Mouse (Mus musculus): ENCODE measurements around the gene Itgam.
"Not testable (repeated sequence)": the region's sequence is repeated elsewhere in the genome, so short reads cannot be mapped to it uniquely, and the experiment has no call there.

Itgam gene

GRCm38 (mm10) chr7:128128741-128129720 lies 66.6 kb downstream of the Itgam start, which contains the start of gene Itgax:
Gene Itgax (plus strand): TSS chr7:128129547.
- DNase-seq (ENCODE audit: low spot score in 2 of 2) = no peak

GRCm38 (mm10) chr7:128132148-128132547 lies 69.7 kb downstream of the Itgam start:
- peak in 1 of 2 experiments; percentile 32 for DNase-seq (ENCODE audit: low spot score in 2 of 2)

GRCm38 (mm10) chr7:128133596-128133995 lies 71.2 kb downstream of the Itgam start:
- DNase-seq (ENCODE audit: low spot score in 2 of 2) = peak in 1 of 2 experiments; percentile 19

- no peak for DNase-seq (ENCODE audit: low spot score in 2 of 2)
Observed at GRCm38 (mm10) chr7:128136927-128137326, 74.5 kb downstream of the Itgam start.

GRCm38 (mm10) chr7:128139611-128140010 lies 77.2 kb downstream of the Itgam start:
- DNase-seq (ENCODE audit: low spot score in 2 of 2) = no peak

- peak in 1 of 2 experiments; percentile 25 for DNase-seq (ENCODE audit: low spot score in 2 of 2)
Observed at GRCm38 (mm10) chr7:128150970-128151369, 88.5 kb downstream of the Itgam start.

- no peak for DNase-seq (ENCODE audit: low spot score in 2 of 2)
Observed at GRCm38 (mm10) chr7:128154076-128154475, 91.6 kb downstream of the Itgam start, which contains the start of gene Itgad. Gene Itgad (plus strand): TSS chr7:128154376.

GRCm38 (mm10) chr7:128154924-128155323 lies 92.5 kb downstream of the Itgam start:
- no peak for DNase-seq (ENCODE audit: low spot score in 2 of 2)

- not testable (repeated sequence) for DNase-seq (ENCODE audit: low spot score in 2 of 2)
Observed at GRCm38 (mm10) chr7:128158688-128159354, 96.4 kb downstream of the Itgam start.

- DNase-seq (ENCODE audit: low spot score in 2 of 2) = no peak
Observed at GRCm38 (mm10) chr7:128164001-128164400, 101.6 kb downstream of the Itgam start.

GRCm38 (mm10) chr7:128166391-128166790 lies 104.0 kb downstream of the Itgam start:
- no peak for DNase-seq (ENCODE audit: low spot score in 2 of 2)
